Mouse (Mus musculus): ENCODE results near the gene Gm826. TPM values are rescaled to one million over a fixed set of nuclear protein-coding genes. Genes with fewer than 3 reads are reported as not detected.

The Gm826 gene
- total RNA-seq, 4 experiments from 2014 or later: 6.6 to 13.3 (median 10.3) TPM

GRCm38 (mm10) chr2:160288538-160289151 lies 45.3 kb downstream of the Gm826 start:
- DNase-seq (ENCODE audit: low spot score): no peak

GRCm38 (mm10) chr2:160275959-160276657 lies 57.9 kb downstream of the Gm826 start:
- no peak for DNase-seq (ENCODE audit: low spot score)

GRCm38 (mm10) chr2:160267828-160268453 lies 66.0 kb downstream of the Gm826 start:
- no peak for DNase-seq (ENCODE audit: low spot score)

- no peak for DNase-seq (ENCODE audit: low spot score)
Observed at GRCm38 (mm10) chr2:160263861-160264260, 70.1 kb downstream of the Gm826 start.

GRCm38 (mm10) chr2:160261538-160261937 lies 72.4 kb downstream of the Gm826 start:
- DNase-seq (ENCODE audit: low spot score): no peak

Other genes with a start within 250 kb of the Gm826 start
- gene Mafb, start 32.9 kb upstream of the Gm826 start, total RNA-seq (2022): 10 to 100 TPM in 3 of 4 experiments, 1 to 10 TPM in 1; 9.2 to 12.0 (median 10.9) TPM

All from heart, adult 8-10 months (tissue).